Mouse (Mus musculus) MN1 (cell line): Measurements from ENCODE around the gene Slc22a5.
A peak's percentile ranks its signal among the peaks of the same experiment; 100 is the strongest.
"Not testable (repeated sequence)": the region's sequence is repeated elsewhere in the genome, so short reads cannot be mapped to it uniquely, and the experiment has no call there.

Experiments
- DNase-seq: peaks from one replicate; pipeline ENCODE4 v3.0.0-alpha.2; 2016; ENCODE audit warnings: low spot score

The Slc22a5 gene

DNA sequence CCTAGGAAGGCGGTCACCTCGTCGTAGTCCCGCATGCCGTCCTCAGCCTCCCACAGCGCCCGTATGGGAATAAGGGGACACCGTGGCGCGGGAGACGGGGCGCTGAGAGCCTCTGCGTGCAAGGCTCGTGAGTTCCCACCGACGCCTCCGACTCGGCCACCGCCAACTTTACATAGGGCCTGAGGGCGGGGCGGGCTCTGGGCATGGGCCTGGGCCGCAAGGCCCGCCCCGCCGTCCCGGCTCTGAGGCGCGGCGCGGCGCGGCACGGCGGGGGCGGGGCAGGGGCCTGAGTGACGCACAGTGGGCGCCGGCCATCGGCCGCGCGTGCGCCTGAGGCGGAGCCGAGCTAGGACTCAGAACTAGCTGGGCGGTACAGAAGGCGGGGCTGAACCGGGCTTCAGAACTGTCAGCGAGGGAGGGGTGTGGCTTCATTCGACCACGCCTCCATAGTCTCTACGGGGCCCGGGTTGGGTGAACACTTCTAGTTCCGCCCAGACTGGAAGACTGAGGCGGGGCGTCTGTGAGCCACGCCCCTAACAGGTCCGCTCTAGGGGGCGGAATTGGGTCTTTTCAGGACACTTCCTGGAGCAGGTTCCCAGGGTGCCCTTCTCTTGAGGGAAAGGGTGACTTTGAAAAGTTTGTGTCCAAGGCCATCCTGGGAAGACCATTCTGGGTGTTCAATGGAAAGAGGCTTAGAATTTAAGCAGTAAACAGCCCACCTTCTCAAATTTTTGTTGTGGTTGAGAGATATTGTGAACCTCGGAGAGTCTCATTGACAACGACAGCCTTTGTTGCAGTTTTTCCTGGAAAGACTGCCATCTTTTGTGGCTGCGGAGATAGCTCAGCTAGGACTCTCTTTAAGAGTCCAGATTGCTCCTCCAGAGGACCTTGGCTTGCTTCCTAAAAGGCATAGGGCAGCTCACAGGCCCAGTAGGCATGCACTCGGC lies at the start of gene Slc22a5:
TSS of gene Slc22a5 (minus strand) at position 156 of the 947 bp plus-strand sequence.
- peak; percentile 100 for DNase-seq

DNA sequence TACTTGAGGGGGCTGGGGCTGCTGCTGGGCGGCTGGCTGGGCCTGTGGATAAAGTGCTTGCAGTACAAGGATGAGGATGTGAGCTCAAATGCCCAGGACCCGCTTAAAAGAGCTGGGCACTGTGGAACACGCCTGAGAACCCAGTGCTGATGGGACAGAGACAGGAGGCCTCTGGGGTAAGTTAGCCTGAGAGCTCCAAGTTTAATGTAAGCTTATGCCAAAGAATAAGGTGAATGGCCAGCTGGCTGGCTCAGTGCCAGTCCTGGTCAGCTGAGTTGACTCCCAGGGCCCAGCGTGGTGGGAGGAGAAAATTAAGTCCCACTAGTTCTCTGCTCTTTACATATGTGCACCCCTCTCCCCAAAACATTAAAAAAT lies 40.5 kb upstream of the Slc22a5 start:
- not testable (repeated sequence) for DNase-seq

DNA sequence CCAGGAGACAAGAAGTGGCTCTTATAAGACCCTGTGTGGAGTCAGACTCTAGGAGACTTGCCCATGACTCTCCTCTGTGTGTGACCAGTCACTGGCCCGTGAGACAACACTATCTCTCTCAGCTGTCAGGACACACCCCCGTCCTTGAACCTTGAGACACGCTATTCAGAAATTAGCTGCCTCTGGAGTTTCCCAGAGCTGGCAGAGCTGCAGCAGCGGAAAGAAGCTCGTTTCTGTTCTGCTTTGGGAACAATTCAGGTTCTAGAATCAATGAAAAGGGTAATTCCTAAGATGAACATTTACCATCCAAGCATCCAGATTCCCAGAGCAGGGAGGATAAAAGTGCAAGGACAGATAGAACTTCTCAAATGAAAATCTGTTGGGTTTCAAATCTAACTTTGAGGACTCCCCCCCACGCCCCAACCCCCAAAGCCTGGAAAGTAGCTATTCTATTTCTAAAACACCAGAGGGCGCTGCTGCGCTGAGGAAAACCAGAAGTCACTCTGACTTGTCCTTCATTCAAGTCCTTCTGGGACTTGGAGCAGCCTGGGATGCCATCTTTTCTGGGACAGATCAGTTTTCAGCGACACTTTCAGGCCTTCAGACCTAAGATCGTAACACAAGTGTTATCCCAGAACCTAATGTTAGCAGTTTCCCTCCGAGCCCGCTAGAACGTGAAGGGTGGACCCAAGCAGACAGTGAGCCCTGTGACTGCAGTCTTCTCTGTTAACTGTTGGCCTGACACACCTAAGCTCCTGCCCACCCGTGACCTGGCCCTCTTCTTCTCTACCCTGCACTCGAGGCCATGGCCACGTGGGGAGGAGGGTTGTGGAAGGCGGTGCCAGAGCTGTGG lies 39.9 kb upstream of the Slc22a5 start:
- DNase-seq: peak; percentile 84

DNA sequence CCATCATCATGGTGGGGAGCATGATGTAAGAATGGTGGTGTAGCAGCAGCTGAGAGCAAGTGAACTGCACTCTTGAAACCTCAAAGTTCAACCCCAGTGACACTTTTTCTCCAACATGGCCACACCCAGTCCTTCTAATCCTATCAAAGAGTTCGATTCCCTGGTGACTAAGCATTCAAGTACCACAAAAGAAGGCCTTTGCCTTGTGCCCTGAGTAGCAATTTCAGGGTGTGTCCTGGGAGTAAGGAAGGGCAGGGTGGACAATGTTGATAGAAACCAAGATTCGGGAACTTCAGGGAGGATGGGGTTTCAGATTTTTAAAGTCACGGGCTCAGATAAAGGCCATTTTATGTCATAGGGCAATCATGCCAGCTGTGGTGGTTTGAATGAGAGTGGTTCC lies 38.3 kb upstream of the Slc22a5 start:
- DNase-seq: no peak

DNA sequence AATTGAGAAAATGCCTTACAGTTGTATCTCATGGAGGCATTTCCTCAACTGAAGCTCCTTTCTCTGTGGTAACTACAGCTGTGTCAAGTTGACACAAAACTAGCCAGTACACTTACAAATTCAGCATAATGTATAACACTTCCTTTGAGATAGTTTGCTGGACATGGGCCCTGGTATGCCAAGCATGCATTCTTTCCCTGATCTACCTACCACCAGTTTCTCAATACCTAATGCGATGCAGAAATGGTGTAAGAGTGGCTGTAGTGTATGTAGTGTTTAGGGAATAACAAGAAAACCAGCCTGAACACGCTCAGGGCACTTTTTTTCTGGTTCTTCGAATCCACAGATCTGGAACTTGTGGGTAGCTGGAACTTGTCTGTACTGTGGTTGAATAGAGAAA lies 37.1 kb upstream of the Slc22a5 start:
- no peak for DNase-seq

GRCm38 (mm10) chr11:53926303-53926702 lies 34.8 kb upstream of the Slc22a5 start:
- no peak for DNase-seq

- DNase-seq: no peak
Observed at GRCm38 (mm10) chr11:53918851-53919250, 27.4 kb upstream of the Slc22a5 start.

- no peak for DNase-seq
Observed at GRCm38 (mm10) chr11:53911011-53911410, 19.6 kb upstream of the Slc22a5 start.

GRCm38 (mm10) chr11:53908686-53909085 lies 17.2 kb upstream of the Slc22a5 start:
- DNase-seq: no peak

GRCm38 (mm10) chr11:53904534-53904925 lies 13.1 kb upstream of the Slc22a5 start:
- no peak for DNase-seq

DNA sequence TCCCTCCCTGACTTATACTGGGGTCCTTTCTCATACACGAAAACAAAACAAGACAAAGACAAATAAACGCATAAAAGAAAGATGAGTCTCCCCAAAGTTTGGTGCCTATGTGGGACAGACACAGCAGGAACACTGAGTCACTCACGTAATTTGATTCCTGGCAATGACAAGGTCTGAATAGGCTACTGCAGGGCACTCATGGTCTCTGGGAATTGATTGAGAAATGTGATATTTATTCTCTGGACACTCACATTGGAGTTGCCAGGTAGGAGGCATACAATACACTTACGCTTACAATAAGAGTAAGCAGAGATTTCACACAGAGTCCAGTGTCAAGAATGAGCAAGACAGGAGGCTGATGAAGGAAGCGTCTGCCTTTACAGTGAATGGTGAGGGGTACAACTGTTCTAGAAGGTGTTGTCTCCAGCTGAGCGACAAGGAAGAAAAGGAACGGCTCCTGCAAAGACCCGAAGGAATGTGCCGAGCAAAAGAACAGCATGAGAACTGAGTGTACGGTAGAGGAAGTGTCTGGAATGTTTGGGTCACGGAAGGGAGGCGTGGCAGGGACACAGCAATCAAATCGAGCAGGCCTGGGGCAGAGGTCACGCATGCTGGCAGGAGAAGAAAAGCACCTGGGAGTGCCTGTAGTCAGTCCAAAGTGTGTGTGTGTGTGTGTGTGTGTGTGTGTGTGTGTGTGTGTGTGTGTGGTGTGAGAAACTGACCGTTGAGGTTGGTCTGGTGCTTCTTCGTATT lies 12.5 kb upstream of the Slc22a5 start:
- DNase-seq: peak; percentile 35

- DNase-seq: peak; percentile 39
Observed at GRCm38 (mm10) chr11:53902741-53903140, 11.3 kb upstream of the Slc22a5 start.

GRCm38 (mm10) chr11:53900991-53901390 lies 9.5 kb upstream of the Slc22a5 start:
- no peak for DNase-seq

- no peak for DNase-seq
Observed at GRCm38 (mm10) chr11:53899981-53900380, 8.5 kb upstream of the Slc22a5 start.

DNA sequence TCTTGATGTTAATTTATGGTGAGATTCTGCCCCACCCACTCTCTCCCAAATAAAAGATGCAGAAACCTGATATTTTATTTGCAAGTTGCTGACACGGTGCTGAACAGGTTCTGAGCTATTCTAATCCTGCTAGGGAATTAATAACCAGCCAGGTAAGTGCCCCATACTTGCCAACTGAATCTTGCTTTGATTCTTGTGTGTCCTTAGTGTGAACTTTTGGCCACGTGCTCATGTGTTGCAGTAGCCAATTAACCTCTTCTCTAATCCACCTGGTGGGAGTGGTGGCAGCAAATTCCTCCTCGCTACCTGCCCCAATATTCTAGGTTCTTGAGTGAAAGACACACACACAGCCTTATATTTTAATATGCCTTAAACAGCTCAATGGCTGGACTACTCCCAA lies 7.5 kb upstream of the Slc22a5 start:
- DNase-seq: no peak

- DNase-seq: no peak
Observed at GRCm38 (mm10) chr11:53896935-53897334, 5.5 kb upstream of the Slc22a5 start.

DNA sequence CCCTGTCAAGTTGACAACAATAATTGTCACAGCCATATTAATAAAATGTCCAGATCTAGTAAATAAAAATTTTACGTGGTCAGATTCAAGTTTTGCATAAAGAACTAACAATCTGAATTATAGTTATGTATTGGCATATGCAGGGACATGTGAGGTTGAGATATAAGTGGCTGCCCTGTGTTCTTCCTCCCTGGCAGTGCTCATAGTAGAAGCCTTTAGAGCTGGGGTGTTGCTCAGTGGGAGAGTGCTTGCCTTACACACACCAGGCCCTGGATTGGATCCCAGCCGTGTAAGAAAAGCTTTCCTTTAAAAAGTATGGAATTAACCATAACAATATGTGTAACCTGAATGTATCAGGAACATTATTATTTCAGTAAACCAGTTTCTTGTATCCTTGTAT lies 2.0 kb upstream of the Slc22a5 start:
- no peak for DNase-seq

GRCm38 (mm10) chr11:53892716-53893416 lies 1.4 kb upstream of the Slc22a5 start:
- DNase-seq: peak; percentile 27

DNA sequence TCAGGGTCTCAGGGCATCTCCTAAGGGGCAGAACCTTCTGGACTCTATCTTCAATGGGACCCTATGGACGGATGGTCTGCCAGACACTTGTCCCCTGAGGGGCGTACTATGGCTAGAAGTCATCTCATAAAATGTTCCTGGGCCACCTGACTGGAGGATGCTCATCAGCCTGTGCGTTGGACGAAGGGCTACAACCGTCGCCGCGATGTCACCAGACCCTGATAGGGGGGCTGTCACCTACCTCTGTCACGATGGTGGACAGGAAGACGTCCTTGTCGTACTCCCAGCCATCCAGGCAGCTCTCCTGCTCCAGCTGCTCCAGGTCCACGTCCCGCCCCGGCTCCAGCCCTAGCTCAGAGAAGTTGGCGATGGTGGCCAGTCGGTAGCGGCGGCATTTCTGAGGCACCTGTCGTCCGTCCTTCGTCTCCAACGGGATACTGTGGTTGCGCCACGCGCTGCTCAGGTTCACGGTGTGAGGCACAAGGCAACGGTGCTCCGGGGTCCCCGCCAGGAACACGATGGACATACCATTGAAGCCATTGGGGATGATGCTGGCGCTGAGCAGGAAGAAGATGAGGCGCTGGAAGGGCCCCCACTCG lies 455 bp downstream of the Slc22a5 start:
- no peak for DNase-seq

GRCm38 (mm10) chr11:53890225-53890624 lies 1.2 kb downstream of the Slc22a5 start:
- DNase-seq: no peak

DNA sequence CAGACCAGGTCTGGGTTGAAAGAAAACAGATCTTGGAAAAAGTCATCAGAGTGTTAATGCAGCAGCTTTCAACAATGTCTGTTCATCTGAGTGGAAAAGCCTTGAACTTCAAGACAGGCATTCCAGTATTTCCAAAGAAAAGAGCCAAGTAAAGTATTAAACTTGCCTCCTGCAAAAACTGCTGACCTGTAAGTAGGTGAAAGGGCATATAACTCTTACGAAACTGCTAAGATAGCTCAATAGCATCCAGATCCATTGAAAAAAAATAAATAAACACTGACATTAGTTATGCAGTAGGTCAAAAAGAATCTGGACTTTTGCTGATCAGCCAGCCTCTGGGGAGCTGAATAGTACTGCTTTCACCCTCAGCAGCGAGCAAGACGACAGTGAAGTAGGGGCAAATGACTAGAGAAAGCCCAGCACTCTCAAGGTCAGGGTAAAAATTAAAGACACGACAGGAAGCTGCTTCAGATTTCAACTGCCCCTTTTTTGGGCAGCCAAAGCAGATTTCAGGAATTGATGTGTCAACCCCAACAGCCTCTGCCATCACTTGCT lies 2.3 kb downstream of the Slc22a5 start:
- DNase-seq: peak; percentile 25
